Mouse (Mus musculus): ENCODE results near the gene Git2. TPM values are rescaled to one million over a fixed set of nuclear protein-coding genes. Genes with fewer than 3 reads are reported as not detected.

Git2 gene
- polyA plus RNA-seq, 1 experiment, result 57.5 TPM

- no peak for TF ChIP-seq CTCF (IDR thresholded peaks at IDR 0.05; ENCODE audit: borderline replicate concordance, extremely low read depth, insufficient read depth, insufficient read length)
- no peak for TF ChIP-seq POLR2A (IDR thresholded peaks at IDR 0.05; ENCODE audit: borderline replicate concordance, extremely low read depth, insufficient read depth, insufficient read length, poor library complexity, severe bottlenecking)
- peak; percentile 32 for DNase-seq (ENCODE audit: low read depth)
These were observed 32.2 kb upstream of the Git2 start for GRCm38 (mm10) chr5:114807468-114807867.

- no peak for DNase-seq (ENCODE audit: low read depth)
These were observed 31.7 kb upstream of the Git2 start for GRCm38 (mm10) chr5:114807063-114807462.

GRCm38 (mm10) chr5:114806636-114807035 is 31.3 kb upstream of the Git2 start:
- TF ChIP-seq CTCF (IDR thresholded peaks at IDR 0.05; ENCODE audit: borderline replicate concordance, extremely low read depth, insufficient read depth, insufficient read length) (no peak), POLR2A (IDR thresholded peaks at IDR 0.05; ENCODE audit: borderline replicate concordance, extremely low read depth, insufficient read depth, insufficient read length, poor library complexity, severe bottlenecking) (no peak)
- no peak for DNase-seq (ENCODE audit: low read depth)

More at GRCm38 (mm10) chr5:114807063-114807462, 31.7 kb upstream of the Git2 start:
- TF ChIP-seq CTCF (IDR thresholded peaks at IDR 0.05; ENCODE audit: borderline replicate concordance, extremely low read depth, insufficient read depth, insufficient read length), result no peak
- TF ChIP-seq POLR2A (IDR thresholded peaks at IDR 0.05; ENCODE audit: borderline replicate concordance, extremely low read depth, insufficient read depth, insufficient read length, poor library complexity, severe bottlenecking), result no peak

- TF ChIP-seq POLR2A (IDR thresholded peaks at IDR 0.05; ENCODE audit: borderline replicate concordance, extremely low read depth, insufficient read depth, insufficient read length, poor library complexity, severe bottlenecking) (no peak), CTCF (IDR thresholded peaks at IDR 0.05; ENCODE audit: borderline replicate concordance, extremely low read depth, insufficient read depth, insufficient read length) (no peak)
- DNase-seq (ENCODE audit: low read depth), result no peak
These were observed 30.4 kb upstream of the Git2 start for GRCm38 (mm10) chr5:114805436-114806350.

GRCm38 (mm10) chr5:114804958-114805357 is 29.6 kb upstream of the Git2 start:
- no peak for TF ChIP-seq POLR2A (IDR thresholded peaks at IDR 0.05; ENCODE audit: borderline replicate concordance, extremely low read depth, insufficient read depth, insufficient read length, poor library complexity, severe bottlenecking)
- TF ChIP-seq CTCF (IDR thresholded peaks at IDR 0.05; ENCODE audit: borderline replicate concordance, extremely low read depth, insufficient read depth, insufficient read length), result peak; percentile 26; the same call in 1 of the 2 replicates
- DNase-seq (ENCODE audit: low read depth), result peak; percentile 63

- no peak for TF ChIP-seq CTCF (IDR thresholded peaks at IDR 0.05; ENCODE audit: borderline replicate concordance, extremely low read depth, insufficient read depth, insufficient read length)
- no peak for TF ChIP-seq POLR2A (IDR thresholded peaks at IDR 0.05; ENCODE audit: borderline replicate concordance, extremely low read depth, insufficient read depth, insufficient read length, poor library complexity, severe bottlenecking)
- no peak for DNase-seq (ENCODE audit: low read depth)
These were observed 29.0 kb upstream of the Git2 start for GRCm38 (mm10) chr5:114804335-114804734.

- TF ChIP-seq POLR2A (IDR thresholded peaks at IDR 0.05; ENCODE audit: borderline replicate concordance, extremely low read depth, insufficient read depth, insufficient read length, poor library complexity, severe bottlenecking) (no peak), CTCF (IDR thresholded peaks at IDR 0.05; ENCODE audit: borderline replicate concordance, extremely low read depth, insufficient read depth, insufficient read length) (no peak)
- DNase-seq (ENCODE audit: low read depth), result no peak
These were observed 27.9 kb upstream of the Git2 start for GRCm38 (mm10) chr5:114803231-114803630.

- no peak for DNase-seq (ENCODE audit: low read depth)
- TF ChIP-seq POLR2A (IDR thresholded peaks at IDR 0.05; ENCODE audit: borderline replicate concordance, extremely low read depth, insufficient read depth, insufficient read length, poor library complexity, severe bottlenecking) (no peak), CTCF (IDR thresholded peaks at IDR 0.05; ENCODE audit: borderline replicate concordance, extremely low read depth, insufficient read depth, insufficient read length) (no peak)
These were observed 26.5 kb upstream of the Git2 start for GRCm38 (mm10) chr5:114801841-114802240.

- no peak for TF ChIP-seq CTCF (IDR thresholded peaks at IDR 0.05; ENCODE audit: borderline replicate concordance, extremely low read depth, insufficient read depth, insufficient read length)
- no peak for TF ChIP-seq POLR2A (IDR thresholded peaks at IDR 0.05; ENCODE audit: borderline replicate concordance, extremely low read depth, insufficient read depth, insufficient read length, poor library complexity, severe bottlenecking)
- no peak for DNase-seq (ENCODE audit: low read depth)
These were observed 25.7 kb upstream of the Git2 start for GRCm38 (mm10) chr5:114801049-114801448.

GRCm38 (mm10) chr5:114799848-114800247 is 24.5 kb upstream of the Git2 start:
- TF ChIP-seq CTCF (IDR thresholded peaks at IDR 0.05; ENCODE audit: borderline replicate concordance, extremely low read depth, insufficient read depth, insufficient read length) (no peak), POLR2A (IDR thresholded peaks at IDR 0.05; ENCODE audit: borderline replicate concordance, extremely low read depth, insufficient read depth, insufficient read length, poor library complexity, severe bottlenecking) (no peak)

GRCm38 (mm10) chr5:114797253-114797652 is 21.9 kb upstream of the Git2 start:
- no peak for DNase-seq (ENCODE audit: low read depth)
- TF ChIP-seq POLR2A (IDR thresholded peaks at IDR 0.05; ENCODE audit: borderline replicate concordance, extremely low read depth, insufficient read depth, insufficient read length, poor library complexity, severe bottlenecking) (no peak), CTCF (IDR thresholded peaks at IDR 0.05; ENCODE audit: borderline replicate concordance, extremely low read depth, insufficient read depth, insufficient read length) (no peak)

More at GRCm38 (mm10) chr5:114799848-114800247, 24.5 kb upstream of the Git2 start:
- DNase-seq (ENCODE audit: low read depth), result no peak

Measured in brain, embryonic 14.5 days (tissue).